Mouse (Mus musculus) left cerebral cortex, postnatal 10 days (tissue): ENCODE results near the gene Meaf6. TPM values are rescaled to one million over a fixed set of nuclear protein-coding genes. Genes with fewer than 3 reads are reported as not detected.

ENCODE experiments used
- DNase-seq, 2 experiments: peaks; one replicate each; pipeline ENCODE4 v3.0.0; 2021 to 2022; ENCODE audit warnings: low spot score in 2 of 2, mixed read lengths in 1 of 2; ENCODE audit errors: extremely low spot score in 1 of 2
- intact Hi-C: fragments of 180-260 bp; cut with DNase I; formaldehyde crosslinking; loops from one replicate; pipeline ENCODE4 v1.15.1; 2025
- total RNA-seq, 2 experiments: library from RNA; stranded (reverse); gene quantifications; 2 replicates each; pipeline ENCODE4 v1.2.3; 2021

Gene Meaf6
- total RNA-seq, result 100 to 1,000 TPM; 142 to 151 TPM

GRCm38 (mm10) chr4:125084403-125085345 is at the start of gene Meaf6:
Meaf6 (plus strand) TSS chr4:125085134.
- intact Hi-C loops, result no loop called here

GRCm38 (mm10) chr4:125044454-125044853 is 40.5 kb upstream of the Meaf6 start:
- intact Hi-C loops, result no loop called here
- no peak for DNase-seq

More at GRCm38 (mm10) chr4:125084403-125085345, at the start of gene Meaf6:
- peak; percentile 84 to 92 for DNase-seq

GRCm38 (mm10) chr4:125055385-125055784 is 29.5 kb upstream of the Meaf6 start:
- intact Hi-C loops, result no loop called here
- no peak for DNase-seq

GRCm38 (mm10) chr4:125056476-125056875 is 28.5 kb upstream of the Meaf6 start:
- intact Hi-C loops, result no loop called here
- no peak for DNase-seq

GRCm38 (mm10) chr4:125057273-125057672 is 27.7 kb upstream of the Meaf6 start:
- intact Hi-C loops, result no loop called here
- DNase-seq, result no peak

GRCm38 (mm10) chr4:125058033-125058432 is 26.9 kb upstream of the Meaf6 start:
- no peak for DNase-seq
- intact Hi-C loops, result no loop called here

GRCm38 (mm10) chr4:125059025-125059424 is 25.9 kb upstream of the Meaf6 start:
- peak; percentile 56 to 70 for DNase-seq
- intact Hi-C loops, result loop anchor here (1.0 kb wide), 1 partner anchor 116 kb away; no protein-coding TSS in a partner anchor

GRCm38 (mm10) chr4:125063829-125064228 is 21.1 kb upstream of the Meaf6 start:
- intact Hi-C loops, result no loop called here
- no peak for DNase-seq

- peak in 1 of 2 experiments; percentile 69 for DNase-seq
- intact Hi-C loops, result no loop called here
These were observed 19.2 kb upstream of the Meaf6 start, which contains the start of gene Dnali1 for GRCm38 (mm10) chr4:125065517-125066307. Dnali1 (minus strand) TSS chr4:125065703.

- peak; percentile 90 to 95 for DNase-seq
- intact Hi-C loops, result no loop called here
These were observed 18.2 kb upstream of the Meaf6 start, which contains the start of gene Snip1 for GRCm38 (mm10) chr4:125066490-125067370. Snip1 (plus strand) TSS chr4:125066672.

- intact Hi-C loops, result no loop called here
- DNase-seq, result no peak
These were observed 7.2 kb upstream of the Meaf6 start for GRCm38 (mm10) chr4:125077700-125078099.

- intact Hi-C loops, result no loop called here
These were observed 6.2 kb upstream of the Meaf6 start for GRCm38 (mm10) chr4:125078698-125079097.

GRCm38 (mm10) chr4:125085346-125085841 is 460 bp downstream of the Meaf6 start:
- peak; percentile 63 to 77 for DNase-seq
- intact Hi-C loops, result no loop called here

More at GRCm38 (mm10) chr4:125078698-125079097, 6.2 kb upstream of the Meaf6 start:
- no peak for DNase-seq

- no peak for DNase-seq
- intact Hi-C loops, result no loop called here
These were observed 8.1 kb downstream of the Meaf6 start for GRCm38 (mm10) chr4:125093031-125093430.

GRCm38 (mm10) chr4:125096066-125096465 is 11.1 kb downstream of the Meaf6 start:
- DNase-seq, result peak in 1 of 2 experiments; percentile 14
- intact Hi-C loops, result no loop called here

GRCm38 (mm10) chr4:125097412-125097811 is 12.5 kb downstream of the Meaf6 start:
- intact Hi-C loops, result no loop called here
- DNase-seq, result peak in 1 of 2 experiments; percentile 16

- peak; percentile 68 to 85 for DNase-seq
- intact Hi-C loops, result no loop called here
These were observed 14.5 kb downstream of the Meaf6 start for GRCm38 (mm10) chr4:125099458-125099857.

GRCm38 (mm10) chr4:125101334-125101733 is 16.4 kb downstream of the Meaf6 start:
- intact Hi-C loops, result no loop called here
- peak in 1 of 2 experiments; percentile 21 for DNase-seq
